Mouse (Mus musculus) liver, postnatal 0 days (tissue): ENCODE results near the gene Csn2.

Experiments
- CTCF ChIP-seq: sonication (generic); IDR thresholded peaks from 2 replicates; pipeline ENCODE4 v1.5.1; 2016; ENCODE audit warnings: antibody characterized with exemption, low read depth
- EP300 ChIP-seq: IDR thresholded peaks from 2 replicates; pipeline ENCODE4 v1.6.1; 2016; ENCODE audit warnings: antibody characterized with exemption, low read depth, mild to moderate bottlenecking

- no peak for TF ChIP-seq CTCF
- no peak for TF ChIP-seq EP300
Observed at GRCm38 (mm10) chr5:87705891-87706290, 6.5 kb upstream of the Csn2 start.
